Mouse (Mus musculus) common myeloid progenitor, adult 5-6 weeks (primary cell): ENCODE results near the gene Ide. TPM values are rescaled to one million over a fixed set of nuclear protein-coding genes. Genes with fewer than 3 reads are reported as not detected.

Source experiments
- ATAC-seq: replicated peaks from 2 replicates; pipeline ENCODE4 v1.8.0; 2016; ENCODE audit warnings: low read depth, mild to moderate bottlenecking, moderate TSS enrichment, inconsistent platforms; ENCODE audit not compliant: poor library complexity, severe bottlenecking
- total RNA-seq: library from RNA; stranded (forward); fragments of 200-1000, 187-1606 nt; gene quantifications from 2 replicates; pipeline ENCODE4 v1.2.3, GENCODE M21; 2017

Gene Ide
- total RNA-seq, 1 experiment from 2014 or later: 100 TPM

- peak; percentile 39; the same call in 1 of the 2 replicates for ATAC-seq
These were observed 2.8 kb upstream of the Ide start for GRCm38 (mm10) chr19:37340495-37340894.

- ATAC-seq: no peak
These were observed 2.3 kb downstream of the Ide start for GRCm38 (mm10) chr19:37335392-37335791.

- peak; percentile 55 for ATAC-seq
These were observed 4.3 kb downstream of the Ide start for GRCm38 (mm10) chr19:37333357-37333756.

GRCm38 (mm10) chr19:37332726-37333125 lies 4.9 kb downstream of the Ide start:
- no peak for ATAC-seq

- no peak for ATAC-seq
These were observed 10.4 kb downstream of the Ide start for GRCm38 (mm10) chr19:37327216-37327615.

- no peak for ATAC-seq
These were observed 14.1 kb downstream of the Ide start for GRCm38 (mm10) chr19:37323566-37323965.

- peak; percentile 52; the same call in 1 of the 2 replicates for ATAC-seq
These were observed 16.6 kb downstream of the Ide start for GRCm38 (mm10) chr19:37320802-37321619.

- ATAC-seq: peak; percentile 65; the same call in 1 of the 2 replicates
These were observed 20.3 kb downstream of the Ide start for GRCm38 (mm10) chr19:37317359-37317758.

- no peak for ATAC-seq
These were observed 22.6 kb downstream of the Ide start for GRCm38 (mm10) chr19:37315091-37315490.

GRCm38 (mm10) chr19:37311426-37311825 lies 26.2 kb downstream of the Ide start:
- ATAC-seq: no peak

- 0 out of 2 replicates have a peak, but pooled peaks have one; percentile 7 for ATAC-seq
These were observed 27.5 kb downstream of the Ide start for GRCm38 (mm10) chr19:37310133-37310532.

- ATAC-seq: no peak
These were observed 28.7 kb downstream of the Ide start for GRCm38 (mm10) chr19:37308941-37309340.

GRCm38 (mm10) chr19:37307826-37308545 lies 29.7 kb downstream of the Ide start:
- ATAC-seq: peak; percentile 48; the same call in 1 of the 2 replicates

GRCm38 (mm10) chr19:37306176-37306575 lies 31.5 kb downstream of the Ide start:
- ATAC-seq: no peak

- no peak for ATAC-seq
These were observed 32.8 kb downstream of the Ide start for GRCm38 (mm10) chr19:37304866-37305265.

- no peak for ATAC-seq
These were observed 33.6 kb downstream of the Ide start for GRCm38 (mm10) chr19:37304006-37304405.

- peak; percentile 46; the same call in 1 of the 2 replicates for ATAC-seq
These were observed 35.9 kb downstream of the Ide start for GRCm38 (mm10) chr19:37301733-37302132.

GRCm38 (mm10) chr19:37291676-37292075 lies 46.0 kb downstream of the Ide start:
- no peak for ATAC-seq

- ATAC-seq: peak; percentile 93
These were observed 46.7 kb downstream of the Ide start for GRCm38 (mm10) chr19:37290906-37291305.

- peak; percentile 27; the same call in 1 of the 2 replicates for ATAC-seq
These were observed 52.9 kb downstream of the Ide start for GRCm38 (mm10) chr19:37284775-37285174.

- ATAC-seq: no peak
These were observed 54.5 kb downstream of the Ide start for GRCm38 (mm10) chr19:37283166-37283565.
